Mouse (Mus musculus): ENCODE results near the gene Srrt. TPM values are rescaled to one million over a fixed set of nuclear protein-coding genes. Genes with fewer than 3 reads are reported as not detected.

Gene Srrt
- polyA plus RNA-seq (2017; shearing (Covaris generic)): 112 TPM

DNA sequence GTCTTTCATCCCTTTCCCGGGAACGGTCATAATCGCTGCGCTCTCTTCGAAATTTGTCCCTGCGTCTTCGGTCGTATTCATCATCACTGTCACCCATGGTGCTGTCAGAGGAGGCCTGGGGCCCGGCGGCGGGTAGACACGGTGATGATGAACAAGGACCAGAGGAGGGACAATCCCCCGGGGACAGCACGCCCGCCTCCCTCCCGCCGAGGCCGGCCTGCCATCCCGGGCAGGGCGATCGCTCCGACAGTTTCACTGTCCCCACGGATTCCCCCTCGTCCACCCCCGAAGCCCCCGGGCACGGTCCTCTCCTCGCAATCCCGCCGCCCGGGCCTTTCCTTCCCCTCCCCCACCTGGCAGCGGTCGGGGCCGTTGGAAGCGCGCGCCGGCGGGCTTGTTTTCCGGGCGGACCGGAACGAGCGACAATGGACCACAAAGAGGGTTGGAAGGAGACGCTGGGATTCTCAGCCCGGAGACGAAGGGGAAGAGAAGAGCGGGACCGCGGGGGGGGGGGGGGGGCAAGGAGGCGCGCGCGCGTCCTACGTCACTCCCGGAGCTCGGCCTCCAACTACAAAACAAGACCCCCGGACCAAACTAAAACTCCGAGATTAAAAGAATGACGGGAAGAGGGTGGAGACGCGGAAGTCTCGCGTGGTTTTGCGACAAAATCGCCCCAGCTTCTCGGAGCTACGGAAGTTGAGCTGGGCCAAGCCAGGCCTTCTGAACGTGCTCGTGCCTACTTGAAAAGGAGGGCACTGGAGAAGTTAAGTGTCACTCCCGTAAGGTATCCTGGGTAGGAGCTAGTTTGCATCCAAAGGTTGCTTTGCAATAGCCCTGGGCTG lies at the start of gene Srrt:
Srrt (minus strand) TSS at position 604 of the 842 bp plus-strand sequence.

DNA sequence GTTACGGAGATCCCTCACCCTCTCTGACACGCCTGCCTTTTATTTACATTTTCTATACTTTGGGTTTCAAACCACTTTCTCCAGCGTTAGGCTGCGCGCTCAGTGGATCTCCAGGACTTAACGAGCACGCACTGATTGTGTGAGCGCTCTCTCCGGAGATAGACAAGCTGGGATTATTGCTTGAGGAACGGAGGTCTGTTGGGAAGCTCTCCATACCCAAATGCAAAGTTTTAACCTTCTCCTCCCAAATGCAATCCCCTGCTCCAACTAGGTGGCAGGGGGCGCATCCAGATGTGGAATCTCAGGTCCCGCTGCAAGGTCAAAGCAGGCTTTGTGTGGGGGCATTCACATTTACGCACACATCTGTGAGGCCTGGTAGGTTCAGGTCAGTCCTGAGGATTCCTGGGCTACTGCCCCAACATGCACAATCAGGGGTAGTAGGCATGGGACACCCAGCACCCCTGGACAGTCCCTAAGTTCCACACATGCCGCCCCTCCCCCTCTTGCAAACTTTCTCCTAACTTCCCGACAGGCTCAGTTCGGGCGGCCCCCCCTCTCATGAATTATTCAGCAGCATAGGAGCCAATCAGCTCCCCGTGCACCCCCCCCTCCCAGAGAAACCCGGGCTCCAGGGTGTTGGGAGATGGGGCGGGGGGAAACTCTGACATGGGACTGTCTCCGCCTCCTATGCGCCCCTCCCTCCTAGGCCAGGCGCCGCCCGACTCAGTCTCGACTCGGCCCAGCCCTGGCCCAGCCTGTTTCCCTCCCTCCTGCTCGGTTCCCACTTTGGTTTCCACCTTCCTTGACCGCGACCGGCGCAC lies 42.1 kb upstream of the Srrt start, which contains the start of gene Ephb4:
Ephb4 (plus strand) TSS at position 726 of the 821 bp plus-strand sequence.

DNA sequence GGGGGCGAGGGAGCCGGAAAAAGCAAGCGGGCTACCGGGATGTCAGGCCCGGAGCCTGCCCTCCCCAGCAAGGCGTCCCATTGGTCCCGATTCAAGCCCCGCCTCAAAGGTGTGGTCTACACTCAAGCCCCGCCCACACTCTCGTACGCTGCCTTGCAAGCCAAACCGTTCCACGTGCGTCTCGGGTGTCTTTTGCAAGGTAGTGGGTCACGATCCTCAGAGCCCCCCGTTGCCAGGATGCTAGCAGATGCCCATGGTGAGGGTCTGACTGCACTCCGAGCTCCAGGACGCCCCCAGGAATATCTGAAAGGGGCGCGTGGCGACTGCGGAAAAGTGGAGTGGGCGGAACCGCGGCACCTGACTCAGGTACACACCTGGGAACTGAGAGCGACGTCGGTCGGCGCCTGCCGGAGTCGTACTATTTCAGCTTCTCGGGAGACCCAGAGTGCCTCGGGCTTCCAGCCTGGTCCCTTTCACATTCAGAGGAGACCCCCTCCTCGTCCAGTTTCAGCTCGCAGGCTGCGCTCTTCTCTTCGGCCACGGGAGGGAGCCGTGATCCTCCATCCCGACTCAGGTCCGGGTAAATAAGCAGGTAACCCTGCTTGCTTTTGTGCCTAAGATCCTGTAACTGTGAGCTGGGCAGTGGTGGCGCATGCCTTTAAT lies 26.2 kb upstream of the Srrt start, which contains the start of gene Slc12a9:
Slc12a9 (minus strand) TSS at position 86 of the 663 bp plus-strand sequence.

DNA sequence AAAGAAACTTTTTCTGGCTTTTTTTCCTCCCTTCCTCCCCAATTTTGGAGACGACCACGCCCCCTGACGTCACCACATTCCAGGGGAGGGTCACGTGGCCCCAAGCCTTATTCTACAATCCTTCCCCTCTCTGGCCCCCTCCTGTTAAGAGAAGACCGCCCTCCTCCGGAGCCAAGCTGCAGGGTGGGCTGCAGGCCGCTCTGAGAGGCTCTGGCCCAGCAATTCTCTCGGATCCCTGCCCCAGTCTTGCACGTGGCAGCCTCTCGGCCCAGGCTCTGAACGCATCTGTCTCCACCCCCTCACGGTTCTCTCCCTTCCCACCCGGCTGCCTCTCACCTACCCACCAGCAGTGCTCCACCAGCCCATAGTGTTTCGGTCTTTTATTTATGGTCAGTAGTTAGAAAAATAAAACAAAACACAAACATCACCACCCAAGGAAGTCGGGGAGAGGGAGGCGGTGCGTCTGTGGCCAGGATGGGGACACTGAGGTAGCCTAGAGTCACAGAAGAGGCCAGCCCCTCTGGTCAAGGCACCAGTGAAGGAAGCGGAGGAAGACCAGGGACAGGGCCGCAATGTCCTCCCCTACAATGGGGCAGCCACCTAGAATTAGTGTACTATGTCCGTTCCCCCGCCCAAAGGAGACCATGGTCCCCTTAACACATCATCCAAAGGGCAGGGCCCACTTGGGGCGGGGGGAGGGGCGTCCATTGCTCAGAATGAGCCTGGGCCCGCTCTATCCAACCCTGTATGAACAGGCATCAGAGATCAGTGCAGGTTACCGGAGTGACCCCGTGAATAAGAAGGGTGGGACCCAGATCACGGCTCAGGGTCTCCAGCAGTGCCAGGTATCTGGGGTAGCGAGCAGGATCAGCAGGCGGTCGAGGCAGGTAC lies 7.0 kb upstream of the Srrt start, which contains the start of gene Trip6:
Trip6 (minus strand) TSS at position 212 of the 891 bp plus-strand sequence.

DNA sequence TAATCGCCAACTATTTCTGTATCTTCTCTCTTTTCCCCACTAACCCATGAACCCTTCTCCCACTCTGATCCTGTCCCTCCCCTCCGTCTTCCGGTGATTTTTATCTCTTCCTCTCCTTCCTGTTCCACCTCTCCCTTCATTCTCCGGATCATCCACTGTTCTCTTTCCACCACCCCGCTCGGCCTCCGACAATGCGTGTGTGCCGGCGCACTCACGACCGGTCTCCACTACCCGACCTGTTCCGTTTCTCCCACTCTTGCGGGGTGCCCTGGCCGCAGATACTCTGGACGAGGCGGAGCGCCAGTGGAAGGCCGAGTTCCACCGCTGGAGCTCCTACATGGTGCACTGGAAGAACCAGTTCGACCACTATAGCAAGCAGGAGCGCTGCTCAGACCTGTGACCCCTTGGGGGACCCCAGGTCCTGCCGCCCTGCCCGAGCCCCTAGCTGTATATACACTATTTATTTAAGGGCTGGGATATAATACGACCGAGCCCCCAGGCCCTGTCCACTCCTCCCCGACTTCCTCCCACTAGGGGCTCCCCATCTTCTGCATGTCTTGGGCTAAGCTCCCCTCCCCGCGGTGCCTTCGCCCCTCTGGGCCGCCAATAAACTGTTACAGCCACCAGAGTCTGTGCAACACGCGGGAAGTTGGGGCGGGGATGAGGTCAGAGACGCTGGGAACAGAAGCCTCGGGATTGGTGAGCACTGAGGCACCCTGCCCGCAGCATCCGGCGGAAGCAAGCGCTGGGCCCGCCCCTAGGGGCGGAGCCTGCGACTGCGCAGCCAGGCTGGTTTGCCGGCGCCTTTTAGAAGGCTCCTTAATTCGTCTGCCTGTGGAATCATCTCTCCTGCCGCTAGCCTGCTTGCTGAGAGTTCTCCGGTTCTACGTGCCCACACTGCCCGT lies 13.4 kb downstream of the Srrt start, which contains the start of gene Ufsp1:
Ufsp1 (plus strand) TSS at position 791 of the 905 bp plus-strand sequence.

DNA sequence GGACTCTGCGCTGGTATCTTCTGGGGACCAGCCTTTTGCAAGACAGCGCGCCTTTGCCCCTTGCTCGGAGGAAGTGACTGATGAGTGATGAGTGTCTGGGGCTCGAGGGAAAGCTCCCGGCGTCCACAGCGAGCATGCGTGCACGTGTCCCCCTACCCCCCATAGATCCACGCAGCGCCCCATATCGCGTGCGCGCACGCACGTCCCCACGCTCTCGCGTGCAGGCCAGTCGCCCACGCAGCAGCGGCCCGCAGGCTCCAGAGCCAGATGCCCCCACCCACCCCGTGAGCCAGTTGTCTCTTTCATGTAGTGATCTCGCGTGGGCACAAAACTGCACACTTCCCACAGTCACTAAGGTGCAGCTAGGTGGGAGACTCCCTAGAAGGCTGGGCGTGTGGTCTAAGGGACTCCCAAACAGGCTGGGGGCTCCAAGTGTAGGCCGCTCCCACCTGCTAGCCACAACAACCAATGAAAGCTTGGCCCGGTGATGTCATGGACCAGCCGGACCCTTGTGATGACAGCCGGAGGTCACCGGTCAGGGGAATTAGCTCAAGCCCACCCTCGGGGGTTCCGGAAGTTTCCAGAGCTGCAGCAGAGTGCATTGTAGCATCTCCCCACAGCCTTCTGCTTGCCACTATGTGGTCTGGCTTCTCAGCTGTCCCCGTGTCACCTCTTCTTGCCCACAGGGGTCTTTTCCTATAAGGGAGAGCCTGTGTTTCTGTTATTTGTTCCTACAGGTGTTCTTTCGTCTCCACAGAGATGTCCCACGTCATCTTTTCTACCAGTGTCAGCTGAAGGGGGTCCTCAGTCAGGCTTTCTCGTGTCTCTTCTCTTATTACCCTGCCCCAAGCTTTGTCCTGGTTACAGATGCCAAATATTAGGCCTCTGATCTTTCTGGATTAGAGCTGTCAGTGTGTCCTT lies 20.2 kb downstream of the Srrt start, which contains the start of gene Ache:
Ache (plus strand) TSS at position 488 of the 921 bp plus-strand sequence.

Other genes with a start within 250 kb of the Srrt start
- gene Serpine1, start 235.4 kb downstream of the Srrt start, polyA plus RNA-seq (2017; shearing (Covaris generic)): not detected
- 23.0 TPM for gene Trim56, start 191.5 kb downstream of the Srrt start, polyA plus RNA-seq (2017; shearing (Covaris generic))
- gene Muc3, start 158.4 kb downstream of the Srrt start, polyA plus RNA-seq (2017; shearing (Covaris generic)): not detected
- 1.8 TPM for gene Muc3a, start 95.3 kb downstream of the Srrt start, polyA plus RNA-seq (2017; shearing (Covaris generic))
- gene Ache, start 20.2 kb downstream of the Srrt start, polyA plus RNA-seq (2017; shearing (Covaris generic)): 0.33 TPM
- 2.5 TPM for gene Ufsp1, start 13.0 kb downstream of the Srrt start, polyA plus RNA-seq (2017; shearing (Covaris generic))
- gene Trip6, start 6.7 kb upstream of the Srrt start, polyA plus RNA-seq (2017; shearing (Covaris generic)): 7.7 TPM
- gene Slc12a9, start 25.9 kb upstream of the Srrt start, polyA plus RNA-seq (2017; shearing (Covaris generic)): 28.4 TPM
- not detected for gene Ephb4, start 42.4 kb upstream of the Srrt start, polyA plus RNA-seq (2017; shearing (Covaris generic))
- gene Zan, start 169.4 kb upstream of the Srrt start, polyA plus RNA-seq (2017; shearing (Covaris generic)): 0.26 TPM
- gene Pop7, start 194.8 kb upstream of the Srrt start, polyA plus RNA-seq (2017; shearing (Covaris generic)): 52.7 TPM
- 3.3 TPM for gene Gigyf1, start 210.9 kb upstream of the Srrt start, polyA plus RNA-seq (2017; shearing (Covaris generic))
- gene Epo, start 225.6 kb upstream of the Srrt start, polyA plus RNA-seq (2017; shearing (Covaris generic)): not detected
- 216 TPM for gene Gnb2, start 225.8 kb upstream of the Srrt start, polyA plus RNA-seq (2017; shearing (Covaris generic))
- gene Actl6b, start 245.8 kb upstream of the Srrt start, polyA plus RNA-seq (2017; shearing (Covaris generic)): not detected

Measured in activated CD4-positive, CD25-positive, alpha-beta regulatory T cell, adult 9 weeks (primary cell).